Mouse (Mus musculus): ENCODE results near the gene Psors1c2. TPM values are rescaled to one million over a fixed set of nuclear protein-coding genes. Genes with fewer than 3 reads are reported as not detected.

Gene Psors1c2
- 0.37 TPM in 1 of 2 replicates, not detected in the other for polyA plus RNA-seq (2014; fragmentation: Nextera tagmentation; extraction: Ambion mirVana)

DNA sequence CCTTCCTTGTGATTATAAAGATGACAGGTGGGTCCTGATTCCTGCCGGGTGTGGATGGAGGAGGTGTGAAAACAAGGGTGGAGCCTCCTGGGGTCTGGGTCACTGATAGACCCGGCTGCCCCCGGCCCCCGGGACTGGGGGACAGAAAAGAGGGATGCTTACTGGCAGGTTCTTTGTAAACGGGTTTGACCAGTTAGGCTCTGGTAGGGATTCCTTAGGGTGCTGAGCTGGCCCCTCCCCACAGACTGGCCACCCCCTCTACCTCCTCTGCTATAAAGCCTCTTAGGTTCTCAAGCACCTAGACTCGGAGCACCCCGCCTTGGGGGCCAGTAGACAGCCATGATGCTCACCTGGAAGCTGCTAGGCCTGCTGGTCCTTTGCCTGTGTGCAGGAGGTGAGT is at the start of gene Psors1c2:
Gene Psors1c2, plus strand, starts transcription at position 301 of the 400 bp plus-strand sequence.
- H3K36me3 ChIP-seq (ENCODE audit: control insufficient read depth, insufficient read depth, low read length) = peaks cover 5% of the 10 kb centered on the region
- H3K27me3 ChIP-seq (ENCODE audit: control insufficient read depth, insufficient read depth, low read length) = peaks cover 4% of the 10 kb centered on the region
- peaks cover 2% of the 10 kb centered on the region; the same call in 1 of the 2 replicates for H3K4me1 ChIP-seq (ENCODE audit: control insufficient read depth, insufficient read depth, low read length)
- no peak within 1 kb of the TSS for H3K9ac ChIP-seq (ENCODE audit: low read depth, low read length)
- H3K9me3 ChIP-seq (replicated peaks; ENCODE audit: control insufficient read depth, low read length) = no peaks in the 10 kb centered on the region
- no peak for ATAC-seq (replicated peaks; ENCODE audit: insufficient number of reproducible peaks, low FRiP score, low TSS enrichment)
- no peak within 1 kb of the TSS for H3K27ac ChIP-seq (ENCODE audit: low read depth, low read length)
- H3K4me2 ChIP-seq = no peak within 1 kb of the TSS; the same call in 1 of the 2 replicates
- H3K4me3 ChIP-seq (ENCODE audit: low read depth, low read length) = no peak within 1 kb of the TSS
- 21% methylated on average over 7 of the region's 7 CpGs for WGBS (ENCODE audit: insufficient replicate concordance)

DNA sequence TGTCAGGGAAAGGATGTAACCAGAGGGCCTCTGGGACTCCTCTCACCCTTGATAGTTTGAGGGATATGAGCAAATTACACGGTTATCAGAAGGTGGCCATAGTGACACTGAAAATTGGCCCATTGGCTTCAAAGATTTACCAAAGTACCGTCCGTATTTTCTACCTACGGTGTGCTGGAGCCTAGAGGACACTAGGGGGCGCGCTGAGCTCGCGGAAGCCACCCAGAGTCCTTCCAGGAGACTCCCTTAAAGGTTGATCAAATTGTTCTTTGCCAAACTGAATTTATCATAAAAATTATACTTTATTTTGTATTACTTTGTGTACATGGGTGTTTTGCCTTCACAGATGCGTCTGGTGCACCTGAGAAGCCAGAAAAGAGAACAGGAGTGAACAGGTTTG is 48.9 kb upstream of the Psors1c2 start:
- no peak for ATAC-seq (replicated peaks; ENCODE audit: insufficient number of reproducible peaks, low FRiP score, low TSS enrichment)

DNA sequence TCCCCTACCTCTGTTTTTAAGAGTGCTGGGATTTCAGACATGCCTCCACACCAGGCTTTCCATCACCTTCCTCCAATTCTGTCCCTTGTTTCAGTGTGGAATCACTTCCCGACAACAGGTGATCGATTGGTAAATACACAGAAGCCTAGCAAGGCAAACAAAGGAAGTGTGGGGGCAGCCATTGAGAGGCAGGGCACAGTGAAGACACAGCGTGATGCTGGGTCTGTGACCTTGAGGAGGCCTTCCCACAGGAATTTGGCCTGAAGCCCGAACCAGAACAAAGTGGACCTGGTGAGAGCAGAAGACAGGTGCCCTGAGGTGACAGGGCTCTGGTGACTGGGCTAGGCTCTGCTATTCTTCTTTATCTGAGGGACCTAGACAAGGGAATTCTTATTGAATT is 47.3 kb upstream of the Psors1c2 start:
- H3K9me3 ChIP-seq (replicated peaks; ENCODE audit: control insufficient read depth, low read length) = no peaks in the 10 kb centered on the region
- no peak overlapping the region; the same call in 1 of the 2 replicates for H3K9ac ChIP-seq (ENCODE audit: low read depth, low read length)
- H3K4me2 ChIP-seq = no peak overlapping the region
- H3K27me3 ChIP-seq (ENCODE audit: control insufficient read depth, insufficient read depth, low read length) = peaks cover 4% of the 10 kb centered on the region
- no peak for ATAC-seq (replicated peaks; ENCODE audit: insufficient number of reproducible peaks, low FRiP score, low TSS enrichment)
- no peak overlapping the region for H3K27ac ChIP-seq (ENCODE audit: low read depth, low read length)
- WGBS (ENCODE audit: insufficient replicate concordance) = 35% methylated on average over 4 of the region's 4 CpGs
- no peak overlapping the region for H3K4me3 ChIP-seq (ENCODE audit: low read depth, low read length)
- H3K4me1 ChIP-seq (ENCODE audit: control insufficient read depth, insufficient read depth, low read length) = no peaks in the 10 kb centered on the region
- H3K36me3 ChIP-seq (ENCODE audit: control insufficient read depth, insufficient read depth, low read length) = no peaks in the 10 kb centered on the region

More for the DNA sequence above, 48.9 kb upstream of the Psors1c2 start:
- no peaks in the 10 kb centered on the region for H3K27me3 ChIP-seq (ENCODE audit: control insufficient read depth, insufficient read depth, low read length)
- no peak overlapping the region for H3K4me2 ChIP-seq
- no peak overlapping the region for H3K9ac ChIP-seq (ENCODE audit: low read depth, low read length)
- 1% methylated on average over 9 of the region's 9 CpGs for WGBS (ENCODE audit: insufficient replicate concordance)
- no peak overlapping the region for H3K4me3 ChIP-seq (ENCODE audit: low read depth, low read length)
- no peaks in the 10 kb centered on the region for H3K36me3 ChIP-seq (ENCODE audit: control insufficient read depth, insufficient read depth, low read length)
- H3K27ac ChIP-seq (ENCODE audit: low read depth, low read length) = no peak overlapping the region
- H3K4me1 ChIP-seq (ENCODE audit: control insufficient read depth, insufficient read depth, low read length) = no peaks in the 10 kb centered on the region
- H3K9me3 ChIP-seq (replicated peaks; ENCODE audit: control insufficient read depth, low read length) = no peaks in the 10 kb centered on the region

DNA sequence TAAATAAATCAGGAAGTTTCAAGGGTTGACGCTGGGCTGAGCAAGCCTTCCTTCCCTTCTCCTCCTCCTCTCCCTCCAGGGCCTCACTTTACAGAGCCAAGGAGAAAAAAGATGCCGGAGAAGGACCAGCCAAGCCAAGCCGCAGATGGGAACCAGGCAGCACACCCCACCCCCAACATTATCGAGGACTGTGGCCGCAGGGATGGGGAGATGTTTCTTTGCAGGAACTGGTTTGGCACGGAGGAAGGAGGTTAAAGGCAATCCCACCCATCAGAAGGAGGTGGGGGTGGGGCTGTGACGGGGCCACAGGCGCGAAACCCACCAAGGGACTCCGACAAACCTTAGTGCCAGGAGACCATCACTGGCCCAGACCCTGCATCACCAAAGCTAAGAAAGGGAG is 46.3 kb upstream of the Psors1c2 start:
- Histone ChIP-seq H3K4me1 (ENCODE audit: control insufficient read depth, insufficient read depth, low read length) (no peaks in the 10 kb centered on the region), H3K4me2 (no peak overlapping the region), H3K36me3 (ENCODE audit: control insufficient read depth, insufficient read depth, low read length) (no peaks in the 10 kb centered on the region), H3K27ac (ENCODE audit: low read depth, low read length) (no peak overlapping the region), H3K27me3 (ENCODE audit: control insufficient read depth, insufficient read depth, low read length) (peaks cover 4% of the 10 kb centered on the region), H3K9ac (ENCODE audit: low read depth, low read length) (no peak overlapping the region), H3K9me3 (replicated peaks; ENCODE audit: control insufficient read depth, low read length) (no peaks in the 10 kb centered on the region), H3K4me3 (ENCODE audit: low read depth, low read length) (no peak overlapping the region)
- ATAC-seq (replicated peaks; ENCODE audit: insufficient number of reproducible peaks, low FRiP score, low TSS enrichment) = no peak
- 36% methylated on average over 10 of the region's 10 CpGs for WGBS (ENCODE audit: insufficient replicate concordance)

DNA sequence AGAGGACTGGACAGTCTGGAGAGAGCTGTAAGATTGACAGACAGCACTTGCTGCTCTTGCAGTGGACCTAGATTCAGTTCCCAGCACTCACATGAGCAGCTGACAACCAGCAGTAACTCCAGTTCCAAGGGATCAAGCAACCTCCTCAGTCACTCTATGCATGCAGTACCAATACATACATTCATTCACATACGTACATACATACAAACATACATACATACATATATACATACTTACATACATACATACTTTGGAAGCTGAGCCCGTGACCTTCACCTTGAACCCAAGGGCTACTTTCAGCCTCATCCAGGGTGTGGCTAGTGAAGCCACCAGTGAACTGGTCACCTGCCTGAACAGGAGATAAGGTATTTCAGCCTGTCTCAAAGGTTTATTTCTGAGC is 45.0 kb upstream of the Psors1c2 start:
- no peak overlapping the region for H3K4me3 ChIP-seq (ENCODE audit: low read depth, low read length)
- H3K27me3 ChIP-seq (ENCODE audit: control insufficient read depth, insufficient read depth, low read length) = peaks cover 4% of the 10 kb centered on the region
- H3K27ac ChIP-seq (ENCODE audit: low read depth, low read length) = no peak overlapping the region
- H3K9me3 ChIP-seq (replicated peaks; ENCODE audit: control insufficient read depth, low read length) = no peaks in the 10 kb centered on the region
- H3K36me3 ChIP-seq (ENCODE audit: control insufficient read depth, insufficient read depth, low read length) = no peaks in the 10 kb centered on the region
- ATAC-seq (replicated peaks; ENCODE audit: insufficient number of reproducible peaks, low FRiP score, low TSS enrichment) = no peak
- no peaks in the 10 kb centered on the region for H3K4me1 ChIP-seq (ENCODE audit: control insufficient read depth, insufficient read depth, low read length)
- WGBS (ENCODE audit: insufficient replicate concordance) = 86% methylated on average over 2 of the region's 2 CpGs
- no peak overlapping the region for H3K4me2 ChIP-seq
- H3K9ac ChIP-seq (ENCODE audit: low read depth, low read length) = no peak overlapping the region

DNA sequence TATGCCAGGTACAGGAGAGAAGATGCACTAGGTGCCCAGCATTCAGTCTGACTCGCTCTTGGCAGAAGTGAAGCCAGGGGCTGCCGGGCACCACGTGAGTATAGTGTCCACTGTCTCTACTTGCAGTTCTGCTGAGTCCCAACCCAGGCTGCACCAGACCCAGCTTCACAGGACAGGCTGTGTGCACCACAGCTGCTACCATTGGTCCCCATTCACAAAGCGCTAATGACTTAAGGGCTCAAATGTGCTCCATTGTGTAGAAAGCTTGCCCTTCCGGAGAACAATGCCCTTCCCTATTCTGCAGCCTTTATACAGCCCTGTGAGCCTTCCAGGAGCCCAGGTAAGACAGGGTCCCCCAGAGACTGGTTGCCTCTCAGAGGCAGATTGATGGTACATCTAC is 42.7 kb upstream of the Psors1c2 start:
- Histone ChIP-seq H3K36me3 (ENCODE audit: control insufficient read depth, insufficient read depth, low read length) (no peaks in the 10 kb centered on the region), H3K9ac (ENCODE audit: low read depth, low read length) (no peak overlapping the region), H3K4me3 (ENCODE audit: low read depth, low read length) (no peak overlapping the region), H3K27ac (ENCODE audit: low read depth, low read length) (no peak overlapping the region), H3K9me3 (replicated peaks; ENCODE audit: control insufficient read depth, low read length) (no peaks in the 10 kb centered on the region), H3K4me2 (no peak overlapping the region), H3K27me3 (ENCODE audit: control insufficient read depth, insufficient read depth, low read length) (peaks cover 4% of the 10 kb centered on the region), H3K4me1 (ENCODE audit: control insufficient read depth, insufficient read depth, low read length) (no peaks in the 10 kb centered on the region)
- ATAC-seq (replicated peaks; ENCODE audit: insufficient number of reproducible peaks, low FRiP score, low TSS enrichment) = no peak
- 70% methylated on average over 5 of the region's 5 CpGs for WGBS (ENCODE audit: insufficient replicate concordance)

DNA sequence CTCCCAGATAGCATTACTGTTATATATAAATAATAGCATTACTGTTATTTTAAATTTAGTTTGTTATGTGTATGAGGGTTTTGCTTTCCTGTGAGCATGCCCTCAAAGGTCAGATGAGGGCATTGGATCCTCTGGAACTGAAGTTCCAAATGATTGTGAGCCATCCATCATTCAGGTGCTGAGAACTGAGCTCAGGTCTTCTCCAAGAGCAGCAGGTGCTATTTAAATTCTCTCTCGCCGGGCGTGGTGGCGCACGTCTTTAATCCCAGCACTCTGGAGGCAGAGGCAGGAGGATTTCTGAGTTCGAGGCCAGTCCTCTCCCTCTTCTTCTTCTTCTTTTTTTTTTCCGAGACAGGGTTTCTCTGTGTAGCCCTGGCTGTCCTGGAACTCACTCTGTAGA is 35.9 kb upstream of the Psors1c2 start:
- Histone ChIP-seq H3K9ac (ENCODE audit: low read depth, low read length) (no peak overlapping the region), H3K4me3 (ENCODE audit: low read depth, low read length) (no peak overlapping the region), H3K9me3 (replicated peaks; ENCODE audit: control insufficient read depth, low read length) (no peaks in the 10 kb centered on the region), H3K36me3 (ENCODE audit: control insufficient read depth, insufficient read depth, low read length) (no peaks in the 10 kb centered on the region), H3K4me2 (no peak overlapping the region), H3K27ac (ENCODE audit: low read depth, low read length) (no peak overlapping the region), H3K27me3 (ENCODE audit: control insufficient read depth, insufficient read depth, low read length) (no peaks in the 10 kb centered on the region), H3K4me1 (ENCODE audit: control insufficient read depth, insufficient read depth, low read length) (no peaks in the 10 kb centered on the region)
- no peak for ATAC-seq (replicated peaks; ENCODE audit: insufficient number of reproducible peaks, low FRiP score, low TSS enrichment)
- WGBS (ENCODE audit: insufficient replicate concordance) = 96% methylated on average over 7 of the region's 7 CpGs

DNA sequence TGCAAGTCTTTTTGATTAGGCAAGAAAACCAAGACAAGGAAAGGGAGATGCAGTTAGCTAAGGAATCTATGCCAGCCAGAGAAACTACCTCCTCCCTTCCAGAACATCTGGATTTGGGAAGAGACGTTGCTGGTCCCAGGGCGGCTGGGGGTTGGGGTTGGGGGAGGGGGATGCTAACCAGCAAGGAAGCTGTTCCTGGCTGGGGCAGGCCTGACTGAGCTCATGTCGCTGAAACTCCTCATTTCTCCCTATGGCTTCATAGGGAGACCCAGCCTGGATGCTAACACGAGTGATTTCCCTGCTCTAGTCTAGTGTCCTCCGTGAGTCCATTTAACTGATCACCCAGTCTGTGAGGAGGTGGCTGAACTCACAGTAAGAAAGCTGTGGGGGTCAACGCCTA is 30.8 kb upstream of the Psors1c2 start:
- Histone ChIP-seq H3K4me3 (ENCODE audit: low read depth, low read length) (no peak overlapping the region), H3K4me2 (no peak overlapping the region), H3K36me3 (ENCODE audit: control insufficient read depth, insufficient read depth, low read length) (no peaks in the 10 kb centered on the region), H3K9ac (ENCODE audit: low read depth, low read length) (no peak overlapping the region), H3K4me1 (ENCODE audit: control insufficient read depth, insufficient read depth, low read length) (no peaks in the 10 kb centered on the region), H3K9me3 (replicated peaks; ENCODE audit: control insufficient read depth, low read length) (no peaks in the 10 kb centered on the region), H3K27me3 (ENCODE audit: control insufficient read depth, insufficient read depth, low read length) (peaks cover 37% of the 10 kb centered on the region), H3K27ac (ENCODE audit: low read depth, low read length) (no peak overlapping the region)
- no peak for ATAC-seq (replicated peaks; ENCODE audit: insufficient number of reproducible peaks, low FRiP score, low TSS enrichment)
- WGBS (ENCODE audit: insufficient replicate concordance) = 16% methylated on average over 6 of the region's 6 CpGs

DNA sequence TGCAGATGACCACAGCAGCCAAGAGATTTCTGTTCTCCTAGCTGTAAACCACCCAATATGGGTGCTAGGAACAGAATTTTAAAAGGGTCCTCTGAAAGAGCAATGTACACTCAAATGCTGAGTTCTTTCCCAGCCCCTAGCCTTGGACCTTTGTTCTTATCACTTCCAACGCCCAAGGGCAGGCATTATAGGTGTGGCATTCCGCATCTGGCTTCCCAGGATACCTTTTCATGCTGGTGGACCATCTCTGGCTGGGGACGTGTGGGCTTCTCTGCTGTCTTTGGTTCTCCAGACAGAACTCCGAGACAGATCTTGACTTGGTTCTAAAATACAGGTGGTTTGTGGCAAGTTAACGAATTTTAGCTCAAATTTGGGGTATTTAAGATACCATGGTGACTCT is 30.2 kb upstream of the Psors1c2 start:
- WGBS (ENCODE audit: insufficient replicate concordance) = 43% methylated on average over 5 of the region's 5 CpGs
- Histone ChIP-seq H3K36me3 (ENCODE audit: control insufficient read depth, insufficient read depth, low read length) (no peaks in the 10 kb centered on the region), H3K27me3 (ENCODE audit: control insufficient read depth, insufficient read depth, low read length) (peaks cover 42% of the 10 kb centered on the region), H3K4me2 (no peak overlapping the region), H3K4me1 (ENCODE audit: control insufficient read depth, insufficient read depth, low read length) (no peaks in the 10 kb centered on the region), H3K9me3 (replicated peaks; ENCODE audit: control insufficient read depth, low read length) (no peaks in the 10 kb centered on the region), H3K9ac (ENCODE audit: low read depth, low read length) (no peak overlapping the region), H3K27ac (ENCODE audit: low read depth, low read length) (no peak overlapping the region), H3K4me3 (ENCODE audit: low read depth, low read length) (no peak overlapping the region)
- ATAC-seq (replicated peaks; ENCODE audit: insufficient number of reproducible peaks, low FRiP score, low TSS enrichment) = no peak

All from heart, embryonic 11.5 days (tissue).